Mouse (Mus musculus): ENCODE measurements around the gene E130308A19Rik. TPM values are rescaled to one million over a fixed set of nuclear protein-coding genes. Genes with fewer than 3 reads are reported as not detected.
A peak's percentile ranks its signal among the peaks of the same experiment; 100 is the strongest.

E130308A19Rik gene
- polyA plus RNA-seq, 1 experiment from 2014 or later: 2.9 TPM

DNA sequence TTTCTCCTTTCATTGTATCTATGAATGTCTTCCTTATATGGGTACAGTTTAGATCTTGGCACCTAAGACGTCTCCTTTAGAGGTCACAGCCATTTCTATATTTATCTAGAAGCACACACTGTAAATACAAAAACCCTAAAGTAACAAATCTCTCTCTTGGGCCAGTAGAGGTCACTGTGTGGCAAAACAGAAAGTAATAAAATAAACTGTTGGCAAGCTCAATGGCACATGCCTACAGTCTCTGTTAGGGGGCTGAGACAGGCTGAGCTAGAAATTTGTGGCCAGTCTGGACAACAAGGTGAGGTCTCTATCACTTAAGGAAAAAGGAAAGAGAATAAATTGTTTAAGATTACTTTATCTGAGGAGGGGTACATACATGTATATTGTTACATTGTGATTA lies 11.0 kb upstream of the E130308A19Rik start:
- no peak overlapping the region for H3K4me3 ChIP-seq (ENCODE audit: inconsistent target)
- 25% methylated on average over 1 of the region's 1 CpGs for WGBS (ENCODE audit: missing documents)
- H3K27ac ChIP-seq: no peak overlapping the region
- no peaks in the 10 kb centered on the region for H3K79me2 ChIP-seq (ENCODE audit: inconsistent target)
- no peaks in the 10 kb centered on the region for H3K36me3 ChIP-seq (ENCODE audit: inconsistent target)

DNA sequence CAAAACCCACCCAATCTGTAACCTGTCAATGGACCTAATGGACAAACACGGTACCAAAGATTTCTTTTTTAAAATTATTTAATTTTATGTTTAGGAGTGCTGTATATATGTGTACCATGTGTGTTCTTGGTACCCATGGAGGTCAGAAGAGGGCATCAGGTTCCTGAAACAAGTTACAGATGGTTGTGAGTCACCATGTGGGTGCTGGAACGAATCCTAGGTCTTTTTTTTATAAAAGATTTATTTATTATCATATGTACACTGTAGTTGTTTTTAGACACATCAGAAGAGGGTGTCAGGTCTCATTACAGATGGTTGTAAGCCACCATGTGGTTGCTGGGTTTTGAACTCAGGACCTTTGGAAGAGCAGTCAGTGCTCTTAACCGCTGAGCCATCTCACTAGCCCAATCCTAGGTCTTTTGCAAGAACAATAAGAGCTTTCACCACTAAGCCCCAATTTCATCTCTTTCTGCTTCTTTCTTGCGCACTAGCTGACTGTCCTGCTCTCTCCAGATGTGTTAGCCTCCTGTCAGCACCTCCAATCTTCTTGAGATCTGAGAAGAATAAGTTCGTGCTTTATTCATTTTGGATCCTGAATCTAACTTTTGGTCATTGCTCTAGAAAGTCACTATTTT lies 6.3 kb upstream of the E130308A19Rik start:
- WGBS (ENCODE audit: missing documents): 85% methylated on average over 5 of the region's 5 CpGs
- H3K79me2 ChIP-seq (ENCODE audit: inconsistent target): no peaks in the 10 kb centered on the region
- H3K27ac ChIP-seq: no peak overlapping the region

DNA sequence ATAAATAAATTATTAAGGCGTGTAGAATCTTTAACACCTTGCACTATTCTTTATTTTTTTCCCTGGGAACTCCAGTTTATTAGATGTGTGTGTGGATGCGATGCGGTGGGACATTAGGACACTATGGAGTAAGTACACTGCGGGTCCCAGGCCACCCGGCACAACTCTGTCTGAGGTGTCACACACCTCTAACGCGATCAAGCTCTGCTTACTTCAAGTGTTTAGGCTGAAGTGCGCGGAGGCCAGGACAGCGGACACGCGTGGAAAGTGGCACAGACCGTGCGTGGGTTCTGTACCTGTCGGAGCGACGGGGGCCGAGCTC lies 374 bp upstream of the E130308A19Rik start:
- no peaks in the 10 kb centered on the region for H3K79me2 ChIP-seq (ENCODE audit: inconsistent target)
- H3K27ac ChIP-seq: no peak overlapping the region
- WGBS (ENCODE audit: missing documents): 2% methylated on average over 18 of the region's 18 CpGs
- no peaks in the 10 kb centered on the region for H3K36me3 ChIP-seq (ENCODE audit: inconsistent target)
- peak overlapping the region; percentile 50 for H3K4me3 ChIP-seq (ENCODE audit: inconsistent target)

More for the DNA sequence above, 6.3 kb upstream of the E130308A19Rik start:
- no peaks in the 10 kb centered on the region for H3K36me3 ChIP-seq (ENCODE audit: inconsistent target)
- H3K4me3 ChIP-seq (ENCODE audit: inconsistent target): no peak overlapping the region

DNA sequence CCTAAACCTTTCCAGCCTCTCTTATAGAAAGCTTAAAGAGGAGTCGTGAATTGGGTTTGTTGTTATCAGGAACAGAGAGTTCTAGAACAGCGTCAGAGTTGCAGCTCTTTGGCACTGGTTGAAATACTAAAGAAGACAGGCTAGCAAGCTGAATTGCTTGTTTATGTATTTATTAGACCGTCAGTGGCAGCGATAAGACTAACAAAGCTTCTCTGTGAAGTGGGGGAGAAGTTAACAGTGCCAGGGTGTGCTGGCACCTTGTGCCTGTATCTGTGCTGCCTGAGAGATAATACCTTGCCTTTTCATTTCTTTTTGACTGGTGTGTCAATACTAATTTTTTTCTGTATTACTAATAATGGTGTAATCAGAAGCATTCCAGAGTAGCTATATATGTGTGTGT lies 2.2 kb downstream of the E130308A19Rik start:
- no peak overlapping the region for H3K4me3 ChIP-seq (ENCODE audit: inconsistent target)
- WGBS (ENCODE audit: missing documents): 95% methylated on average over 4 of the region's 4 CpGs
- H3K36me3 ChIP-seq (ENCODE audit: inconsistent target): no peaks in the 10 kb centered on the region
- H3K27ac ChIP-seq: no peak overlapping the region
- H3K79me2 ChIP-seq (ENCODE audit: inconsistent target): no peaks in the 10 kb centered on the region

DNA sequence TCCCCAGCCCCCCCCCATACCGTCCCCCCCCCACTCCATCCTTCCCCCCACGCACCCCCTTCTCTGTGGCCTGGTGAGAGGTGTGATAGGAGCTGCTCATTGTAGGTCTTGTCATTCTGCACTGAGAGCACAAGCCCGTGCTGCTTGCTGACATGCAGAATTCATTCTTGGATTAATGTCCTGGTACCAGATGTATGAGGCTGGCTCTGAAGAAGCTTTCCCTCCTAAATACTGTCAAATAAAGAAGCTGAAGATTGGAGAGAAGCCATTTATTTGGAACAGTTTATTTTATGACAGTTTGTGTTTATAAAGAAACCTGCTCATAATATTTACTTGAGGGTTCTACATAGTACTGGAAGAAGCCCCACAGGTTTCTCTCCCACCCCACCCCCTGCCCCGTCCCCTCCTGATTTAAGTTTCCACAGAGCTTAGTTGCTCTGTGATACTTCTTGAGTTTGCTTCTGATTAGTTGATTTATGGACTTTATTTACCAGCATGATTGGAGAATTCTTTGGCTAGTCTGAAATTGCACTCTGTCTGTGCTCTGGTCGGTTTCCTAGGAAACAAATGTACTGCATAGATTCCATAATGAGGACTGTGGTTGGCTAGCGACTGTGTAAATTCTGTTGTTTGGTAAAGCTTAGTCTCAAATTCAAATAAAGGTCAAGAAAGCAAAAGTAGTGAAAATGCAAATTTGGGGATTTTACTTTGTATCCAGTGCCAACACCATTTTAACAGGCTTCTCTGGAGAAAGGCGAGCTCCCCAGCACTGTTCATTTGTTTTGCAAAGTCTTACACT lies 3.3 kb downstream of the E130308A19Rik start:
- Histone ChIP-seq H3K27ac (no peak overlapping the region), H3K36me3 (ENCODE audit: inconsistent target) (no peaks in the 10 kb centered on the region), H3K4me3 (ENCODE audit: inconsistent target) (no peak overlapping the region), H3K79me2 (ENCODE audit: inconsistent target) (no peaks in the 10 kb centered on the region)
- 84% methylated on average over 6 of the region's 7 CpGs for WGBS (ENCODE audit: missing documents)

DNA sequence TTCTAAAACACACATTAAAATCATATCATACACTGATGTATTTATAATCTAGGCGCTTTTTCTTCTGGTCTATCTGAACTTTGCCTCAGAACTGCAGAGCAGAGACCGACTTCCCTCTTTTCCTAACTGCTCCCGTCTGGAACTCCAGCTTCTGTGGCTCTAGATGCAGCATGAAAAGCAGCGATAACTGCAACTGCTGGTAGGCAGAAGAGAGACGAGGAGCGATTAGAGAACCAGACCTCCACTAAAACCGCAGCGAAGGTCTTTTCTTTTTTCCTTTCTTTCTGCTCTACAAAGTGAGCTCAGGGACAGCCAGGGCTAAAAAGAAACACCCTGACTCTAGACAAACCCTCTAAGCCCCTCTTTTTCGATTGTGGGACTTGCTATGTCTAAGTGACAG lies 4.1 kb downstream of the E130308A19Rik start:
- Histone ChIP-seq H3K27ac (no peak overlapping the region), H3K36me3 (ENCODE audit: inconsistent target) (no peaks in the 10 kb centered on the region), H3K4me3 (ENCODE audit: inconsistent target) (no peak overlapping the region), H3K79me2 (ENCODE audit: inconsistent target) (no peaks in the 10 kb centered on the region)
- 52% methylated on average over 9 of the region's 9 CpGs for WGBS (ENCODE audit: missing documents)

DNA sequence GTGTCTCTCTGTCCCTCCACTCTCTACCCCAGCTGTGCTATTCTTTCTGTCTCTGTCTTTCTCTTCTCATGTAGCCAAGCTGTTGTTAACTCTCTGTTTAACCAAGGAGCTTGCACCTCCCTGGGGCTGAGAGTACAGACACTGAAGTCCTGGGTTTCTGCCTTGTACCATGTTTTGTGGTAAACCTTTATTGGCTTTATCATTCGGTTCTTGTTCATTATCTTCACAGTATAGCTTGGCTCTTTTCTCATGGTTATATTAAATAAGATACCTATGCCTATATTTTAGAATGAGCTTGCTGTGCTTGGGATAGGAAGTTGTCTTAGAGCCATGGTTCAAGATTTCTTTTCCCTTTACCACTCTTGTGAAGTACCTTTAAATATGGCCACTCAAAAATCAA lies 8.5 kb downstream of the E130308A19Rik start:
- Histone ChIP-seq H3K4me3 (ENCODE audit: inconsistent target) (no peak overlapping the region), H3K36me3 (ENCODE audit: inconsistent target) (no peaks in the 10 kb centered on the region), H3K79me2 (ENCODE audit: inconsistent target) (no peaks in the 10 kb centered on the region), H3K27ac (no peak overlapping the region)
- 100% methylated on average over 1 of the region's 1 CpGs for WGBS (ENCODE audit: missing documents)

DNA sequence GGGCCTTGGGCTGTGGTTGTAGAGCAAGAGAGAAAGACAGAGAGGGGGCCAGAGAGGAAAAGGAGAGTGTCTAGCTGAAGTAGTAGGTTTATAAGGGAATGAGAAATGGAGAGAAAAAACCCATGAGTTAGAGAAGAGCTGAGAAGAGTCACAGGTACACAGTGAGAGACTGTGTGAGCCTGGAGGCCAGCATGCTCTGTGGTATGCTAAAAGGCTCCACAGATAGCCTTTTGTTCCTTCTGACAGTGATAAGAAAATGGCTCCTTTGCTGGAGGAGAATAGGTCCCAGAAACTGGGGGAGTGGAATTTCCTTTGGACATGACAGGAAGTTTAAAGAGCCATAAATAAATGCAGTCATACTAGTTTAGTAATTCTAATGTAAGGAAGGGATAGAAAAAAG lies 13.2 kb downstream of the E130308A19Rik start:
- H3K4me3 ChIP-seq (ENCODE audit: inconsistent target): no peak overlapping the region
- no peaks in the 10 kb centered on the region for H3K79me2 ChIP-seq (ENCODE audit: inconsistent target)
- H3K36me3 ChIP-seq (ENCODE audit: inconsistent target): no peaks in the 10 kb centered on the region
- H3K27ac ChIP-seq: no peak overlapping the region

DNA sequence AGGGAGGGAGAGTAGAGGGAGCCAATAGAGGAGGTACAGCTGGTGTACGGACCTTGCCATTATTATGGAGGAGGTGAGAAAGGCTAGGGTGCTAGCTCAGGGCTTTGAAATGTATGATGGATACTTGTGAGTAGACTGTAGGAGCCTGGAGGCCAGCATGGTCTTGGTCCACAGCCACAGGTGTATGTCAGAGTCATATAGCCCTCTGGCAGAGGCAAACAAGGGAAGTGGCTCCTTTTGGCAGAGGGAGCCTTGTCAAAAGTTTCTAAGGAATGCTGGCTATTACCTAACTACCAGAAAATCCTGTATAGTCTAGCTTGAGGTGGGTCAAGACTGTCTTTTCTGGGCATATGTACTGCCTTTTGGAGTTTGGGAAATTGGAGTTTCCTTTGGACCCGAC lies 14.7 kb downstream of the E130308A19Rik start:
- H3K27ac ChIP-seq: no peak overlapping the region
- no peaks in the 10 kb centered on the region for H3K36me3 ChIP-seq (ENCODE audit: inconsistent target)
- no peak overlapping the region for H3K4me3 ChIP-seq (ENCODE audit: inconsistent target)
- H3K79me2 ChIP-seq (ENCODE audit: inconsistent target): no peaks in the 10 kb centered on the region
- 95% methylated on average over 2 of the region's 2 CpGs for WGBS (ENCODE audit: missing documents)

DNA sequence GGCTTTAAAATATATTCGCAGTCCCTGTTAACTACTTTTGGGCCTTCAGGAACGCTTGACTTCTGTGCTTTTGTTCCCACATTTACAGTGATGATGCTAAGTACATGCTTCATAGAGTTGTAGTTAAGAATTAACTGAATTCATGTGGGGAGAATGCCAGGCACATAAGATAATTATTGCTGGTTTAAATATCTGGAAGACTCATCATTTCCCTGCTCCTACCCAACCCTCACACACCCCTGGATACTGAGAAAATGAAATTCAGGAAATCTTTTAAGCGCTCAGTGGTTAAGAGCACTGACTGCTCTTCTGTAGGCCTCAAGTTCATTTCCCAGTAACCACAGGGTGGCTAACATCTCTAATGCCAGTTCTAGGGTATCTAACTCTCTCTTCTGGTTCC lies 16.0 kb downstream of the E130308A19Rik start:
- no peaks in the 10 kb centered on the region for H3K79me2 ChIP-seq (ENCODE audit: inconsistent target)
- H3K27ac ChIP-seq: no peak overlapping the region
- H3K36me3 ChIP-seq (ENCODE audit: inconsistent target): no peaks in the 10 kb centered on the region
- 85% methylated on average over 3 of the region's 3 CpGs for WGBS (ENCODE audit: missing documents)
- no peak overlapping the region for H3K4me3 ChIP-seq (ENCODE audit: inconsistent target)

DNA sequence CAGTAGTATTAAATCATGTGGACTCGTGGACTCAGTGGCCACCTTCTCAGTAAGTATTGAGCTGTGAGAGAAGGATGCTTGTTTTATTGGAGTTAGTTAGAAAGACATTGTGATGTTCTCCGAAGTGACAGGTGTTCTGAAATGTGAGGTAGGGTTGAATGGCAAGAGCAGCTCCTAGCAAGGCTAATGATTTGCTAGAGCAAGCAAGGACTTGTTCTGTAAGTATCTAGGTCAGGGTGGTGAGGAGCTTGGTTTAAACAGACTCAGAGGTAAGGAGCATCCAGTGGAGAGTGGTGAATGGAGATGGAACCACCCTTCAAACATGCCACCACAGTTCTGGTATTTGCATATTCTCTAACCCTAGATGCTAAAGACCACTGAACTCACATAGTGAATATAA lies 16.6 kb downstream of the E130308A19Rik start:
- no peak overlapping the region for H3K4me3 ChIP-seq (ENCODE audit: inconsistent target)
- H3K36me3 ChIP-seq (ENCODE audit: inconsistent target): no peaks in the 10 kb centered on the region
- H3K27ac ChIP-seq: no peak overlapping the region
- no peaks in the 10 kb centered on the region for H3K79me2 ChIP-seq (ENCODE audit: inconsistent target)
- WGBS (ENCODE audit: missing documents): 95% methylated on average over 2 of the region's 2 CpGs

DNA sequence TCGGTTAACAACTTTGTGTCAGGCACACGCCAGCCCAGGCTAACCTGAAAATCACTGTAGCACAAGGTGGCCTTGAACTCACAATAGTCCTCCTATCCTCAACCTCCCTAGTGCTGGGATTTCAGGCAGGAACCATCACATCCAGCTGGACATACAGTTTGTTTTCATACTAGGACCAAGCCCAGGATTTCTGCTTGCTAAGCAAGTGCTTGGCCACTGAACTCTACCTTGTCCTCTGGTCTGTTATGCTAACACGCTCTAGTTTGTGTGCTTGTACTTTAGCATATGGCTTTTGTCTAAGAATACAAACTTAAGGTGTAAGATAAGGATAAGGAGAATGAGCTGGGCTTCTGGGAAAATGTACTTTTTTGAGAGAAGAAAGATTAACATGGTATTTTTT lies 18.4 kb downstream of the E130308A19Rik start:
- H3K27ac ChIP-seq: no peak overlapping the region
- 86% methylated on average over 3 of the region's 3 CpGs for WGBS (ENCODE audit: missing documents)

DNA sequence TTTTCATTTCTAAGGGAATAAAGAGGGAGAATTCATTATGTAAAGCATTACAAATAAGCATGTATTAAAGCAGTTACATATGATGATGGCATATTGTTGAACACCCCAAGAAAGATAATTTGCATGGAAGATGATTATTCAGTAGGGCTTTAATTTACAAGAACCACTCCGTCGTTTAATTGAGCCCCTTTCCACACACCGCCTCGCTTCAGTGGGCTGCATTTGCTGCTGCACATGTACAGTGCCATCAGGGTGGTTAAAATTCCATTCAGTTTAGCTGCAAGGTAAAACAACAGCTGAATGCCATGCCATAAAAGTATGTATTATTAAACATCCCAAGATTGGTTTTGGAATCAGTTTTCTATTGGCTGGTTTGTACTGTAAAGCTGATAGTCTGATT lies 19.0 kb downstream of the E130308A19Rik start:
- Histone ChIP-seq H3K27ac (no peak overlapping the region), H3K4me3 (ENCODE audit: inconsistent target) (no peak overlapping the region), H3K79me2 (ENCODE audit: inconsistent target) (no peaks in the 10 kb centered on the region), H3K36me3 (ENCODE audit: inconsistent target) (no peaks in the 10 kb centered on the region)
- 86% methylated on average over 4 of the region's 4 CpGs for WGBS (ENCODE audit: missing documents)

More for the DNA sequence above, 18.4 kb downstream of the E130308A19Rik start:
- H3K36me3 ChIP-seq (ENCODE audit: inconsistent target): no peaks in the 10 kb centered on the region
- H3K79me2 ChIP-seq (ENCODE audit: inconsistent target): no peaks in the 10 kb centered on the region
- H3K4me3 ChIP-seq (ENCODE audit: inconsistent target): no peak overlapping the region

DNA sequence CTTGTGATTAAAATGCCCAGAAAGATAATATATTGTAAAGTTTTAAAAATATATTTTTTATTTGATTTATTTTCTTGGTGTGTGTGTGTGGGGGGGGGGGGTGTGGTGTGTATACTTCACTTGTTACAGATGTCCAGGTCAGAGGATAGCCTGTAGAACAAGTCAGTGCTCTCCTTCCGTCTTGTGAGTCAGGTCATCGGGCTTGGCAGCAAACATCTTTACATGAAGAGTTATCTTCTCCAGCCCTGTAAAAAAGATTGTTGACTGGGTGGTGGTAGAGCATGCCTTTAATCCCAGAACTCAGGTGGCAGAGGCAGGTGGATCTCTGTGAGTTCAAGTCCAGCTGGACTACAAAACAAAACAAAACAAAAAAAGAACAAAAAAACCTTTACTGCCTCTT lies 19.6 kb downstream of the E130308A19Rik start:
- H3K36me3 ChIP-seq (ENCODE audit: inconsistent target): no peaks in the 10 kb centered on the region
- H3K79me2 ChIP-seq (ENCODE audit: inconsistent target): no peaks in the 10 kb centered on the region
- H3K27ac ChIP-seq: no peak overlapping the region
- no peak overlapping the region for H3K4me3 ChIP-seq (ENCODE audit: inconsistent target)
- WGBS (ENCODE audit: missing documents): 100% methylated on average over 1 of the region's 2 CpGs

DNA sequence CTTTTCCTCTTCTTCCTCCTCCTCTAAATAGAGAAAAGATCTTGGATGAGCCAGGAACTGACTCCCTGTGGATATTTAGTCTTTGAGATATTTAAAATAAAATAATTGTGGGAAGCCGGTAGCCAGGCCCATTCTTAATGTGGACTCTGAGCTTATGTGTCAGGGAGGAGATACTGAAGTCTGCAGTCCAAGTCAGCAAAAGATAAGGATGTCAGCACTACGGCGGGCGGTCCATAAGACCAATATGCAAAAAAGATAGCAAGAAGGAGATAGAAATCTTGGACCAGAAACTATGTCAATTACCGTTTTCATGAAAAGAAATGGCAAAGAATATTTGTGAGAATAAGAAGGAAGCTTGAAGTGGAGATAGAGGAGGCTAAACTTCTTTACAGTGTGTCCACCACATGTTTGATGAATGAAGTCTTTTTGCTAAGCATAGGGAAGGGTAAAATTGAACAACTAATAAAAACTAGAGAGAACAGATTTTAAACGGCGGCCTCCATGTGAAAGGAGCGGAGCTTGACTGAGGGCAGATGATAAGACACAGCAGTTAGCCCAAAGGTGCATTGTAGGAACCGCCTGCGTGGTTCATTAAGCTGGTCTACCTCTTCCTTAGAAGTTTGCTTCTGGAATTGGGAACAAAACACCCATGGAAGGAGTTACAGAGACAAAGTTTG lies 20.1 kb downstream of the E130308A19Rik start:
- no peak overlapping the region for H3K27ac ChIP-seq
- H3K4me3 ChIP-seq (ENCODE audit: inconsistent target): no peak overlapping the region
- no peaks in the 10 kb centered on the region for H3K36me3 ChIP-seq (ENCODE audit: inconsistent target)
- 91% methylated on average over 10 of the region's 10 CpGs for WGBS (ENCODE audit: missing documents)
- H3K79me2 ChIP-seq (ENCODE audit: inconsistent target): no peaks in the 10 kb centered on the region
